Mouse (Mus musculus) right cerebral cortex, postnatal 4 days (tissue): ENCODE results near the gene Ntng2.

Experiments
- DNase-seq: peaks from one replicate; pipeline ENCODE4 v3.0.0-alpha.2; 2022

The Ntng2 gene

GRCm38 (mm10) chr2:29235811-29236210 is 17.0 kb downstream of the Ntng2 start:
- no peak for DNase-seq

- no peak for DNase-seq
Measured at GRCm38 (mm10) chr2:29235026-29235425, 17.8 kb downstream of the Ntng2 start.

- no peak for DNase-seq
Measured at GRCm38 (mm10) chr2:29234002-29234401, 18.8 kb downstream of the Ntng2 start.

GRCm38 (mm10) chr2:29230191-29230835 is 22.5 kb downstream of the Ntng2 start:
- no peak for DNase-seq

- DNase-seq = no peak
Measured at GRCm38 (mm10) chr2:29226671-29227070, 26.1 kb downstream of the Ntng2 start.

GRCm38 (mm10) chr2:29223591-29224262 is 29.1 kb downstream of the Ntng2 start:
- DNase-seq = no peak

- DNase-seq = no peak
Measured at GRCm38 (mm10) chr2:29222302-29222701, 30.5 kb downstream of the Ntng2 start.

- no peak for DNase-seq
Measured at GRCm38 (mm10) chr2:29218831-29219230, 34.0 kb downstream of the Ntng2 start.

GRCm38 (mm10) chr2:29217897-29218296 is 34.9 kb downstream of the Ntng2 start:
- DNase-seq = peak; percentile 64

- no peak for DNase-seq
Measured at GRCm38 (mm10) chr2:29217042-29217441, 35.8 kb downstream of the Ntng2 start.

GRCm38 (mm10) chr2:29216286-29217012 is 36.4 kb downstream of the Ntng2 start:
- DNase-seq = no peak

GRCm38 (mm10) chr2:29206156-29206555 is 46.6 kb downstream of the Ntng2 start:
- no peak for DNase-seq

- DNase-seq = no peak
Measured at GRCm38 (mm10) chr2:29201223-29201955, 51.4 kb downstream of the Ntng2 start.

GRCm38 (mm10) chr2:29199909-29200308 is 52.9 kb downstream of the Ntng2 start:
- peak; percentile 70 for DNase-seq

- no peak for DNase-seq
Measured at GRCm38 (mm10) chr2:29198446-29198845, 54.4 kb downstream of the Ntng2 start.

- no peak for DNase-seq
Measured at GRCm38 (mm10) chr2:29196844-29197243, 56.0 kb downstream of the Ntng2 start.

- DNase-seq = peak; percentile 84
Measured at GRCm38 (mm10) chr2:29194547-29195463, 58.0 kb downstream of the Ntng2 start.

GRCm38 (mm10) chr2:29193819-29194546 is 58.8 kb downstream of the Ntng2 start:
- DNase-seq = no peak

GRCm38 (mm10) chr2:29192629-29193278 is 60.1 kb downstream of the Ntng2 start:
- no peak for DNase-seq
